Mouse (Mus musculus) megakaryocyte, adult 5-6 weeks (primary cell): Measurements from ENCODE around the gene Fam162a. TPM values are rescaled to one million over a fixed set of nuclear protein-coding genes. Genes with fewer than 3 reads are reported as not detected.
A peak's percentile ranks its signal among the peaks of the same experiment; 100 is the strongest.
"Not testable (repeated sequence)": the region's sequence is repeated elsewhere in the genome, so short reads cannot be mapped to it uniquely, and the experiment has no call there.

Source experiments
- ATAC-seq: 2 replicates; pipeline ENCODE4 v1.8.0; 2016; ENCODE audit warnings: mild to moderate bottlenecking, inconsistent platforms; ENCODE audit not compliant: poor library complexity, severe bottlenecking
- total RNA-seq, 2 experiments: library from RNA; stranded (forward) in 1 of 2; stranded (reverse) in 1 of 2; fragments of 153-499, 151-499 nt in 1 of 2; fragments of 221-1000, 200-1000 nt in 1 of 2; gene quantifications; 2 replicates each; pipeline versions ENCODE4 v1.2.3 to v1.2.4; 2015 to 2017

The Fam162a gene
- total RNA-seq, 2 experiments from 2014 or later: 32.4 to 54.9 TPM

DNA sequence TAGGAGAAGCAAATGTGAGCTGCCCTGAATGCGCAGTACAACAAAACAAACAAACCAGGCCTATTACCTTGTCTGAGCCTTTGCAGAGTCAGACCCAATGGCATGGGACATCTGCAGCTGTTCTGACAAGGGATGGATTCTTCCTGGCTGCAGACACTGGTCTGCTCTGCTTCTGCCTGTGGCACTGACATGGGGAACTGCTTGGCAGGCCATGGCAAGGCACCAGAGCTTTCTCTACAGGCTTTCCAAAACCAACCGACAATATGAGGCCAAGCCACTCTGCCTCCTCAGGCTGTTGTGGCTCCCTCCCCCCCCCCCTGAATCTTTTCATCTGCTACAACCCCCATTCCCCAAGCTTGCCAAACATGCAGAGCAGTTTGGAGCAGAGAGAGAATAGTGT, 8.1 kb downstream of the Fam162a start:
- no peak for ATAC-seq

DNA sequence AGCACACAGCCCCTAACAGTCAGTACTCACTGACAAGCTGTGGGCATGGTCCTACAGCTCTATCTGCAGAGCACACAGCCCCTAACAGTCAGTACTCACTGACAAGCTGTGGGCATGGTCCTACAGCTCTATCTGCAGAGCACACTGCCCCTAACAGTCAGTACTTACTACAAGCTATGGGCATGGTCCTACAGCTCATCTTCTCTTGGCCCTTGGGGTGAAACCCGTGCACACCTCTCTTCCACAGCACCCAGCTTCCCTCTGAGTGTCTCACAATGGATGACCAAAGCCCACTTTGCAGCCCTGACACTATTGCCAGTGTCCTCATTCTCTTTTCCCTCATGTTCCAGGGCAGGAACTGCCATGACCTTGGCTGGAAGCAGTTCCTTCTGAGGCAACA, 8.9 kb downstream of the Fam162a start:
- ATAC-seq: not testable (repeated sequence)

- ATAC-seq: no peak
Measured at GRCm38 (mm10) chr16:36057933-36058475, 13.4 kb downstream of the Fam162a start.

DNA sequence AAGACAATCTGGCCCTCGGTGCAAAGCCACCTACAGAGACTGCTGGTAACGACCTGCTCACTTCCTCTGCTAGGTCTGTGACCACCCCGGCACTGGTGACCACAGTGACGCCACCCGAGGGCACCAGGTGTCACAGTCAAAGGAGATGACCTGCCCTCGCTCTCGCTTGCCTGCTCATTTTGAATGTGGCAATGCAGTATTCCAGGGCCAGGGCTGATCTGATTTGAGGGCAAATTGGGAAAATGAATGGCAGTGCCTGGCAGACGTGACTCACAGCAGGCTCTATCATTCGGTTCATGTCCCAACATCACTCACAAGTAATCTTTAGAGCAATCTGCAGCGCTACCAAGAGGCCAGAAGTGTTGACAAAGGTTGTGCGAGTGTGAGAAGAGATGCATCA, 15.0 kb downstream of the Fam162a start:
- no peak for ATAC-seq

DNA sequence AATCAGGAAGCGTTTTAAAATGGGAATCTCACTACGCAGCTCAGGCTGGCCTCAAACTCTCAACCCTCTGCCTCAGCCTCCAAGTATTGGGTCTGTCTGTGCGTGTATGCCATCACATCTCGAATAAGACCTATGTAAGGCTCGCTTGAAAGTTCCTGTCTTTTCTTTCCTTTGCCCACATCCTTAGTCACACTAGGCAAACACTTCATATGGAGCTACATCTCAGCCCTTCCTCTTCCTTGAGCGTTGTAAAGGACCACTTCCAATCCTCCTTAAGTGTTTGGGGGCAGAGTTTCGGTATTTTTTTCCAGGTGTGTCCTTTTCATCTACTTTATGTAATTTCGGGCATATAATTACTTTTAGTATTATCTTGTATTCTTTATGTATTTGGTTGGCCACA, 16.5 kb downstream of the Fam162a start:
- no peak for ATAC-seq

DNA sequence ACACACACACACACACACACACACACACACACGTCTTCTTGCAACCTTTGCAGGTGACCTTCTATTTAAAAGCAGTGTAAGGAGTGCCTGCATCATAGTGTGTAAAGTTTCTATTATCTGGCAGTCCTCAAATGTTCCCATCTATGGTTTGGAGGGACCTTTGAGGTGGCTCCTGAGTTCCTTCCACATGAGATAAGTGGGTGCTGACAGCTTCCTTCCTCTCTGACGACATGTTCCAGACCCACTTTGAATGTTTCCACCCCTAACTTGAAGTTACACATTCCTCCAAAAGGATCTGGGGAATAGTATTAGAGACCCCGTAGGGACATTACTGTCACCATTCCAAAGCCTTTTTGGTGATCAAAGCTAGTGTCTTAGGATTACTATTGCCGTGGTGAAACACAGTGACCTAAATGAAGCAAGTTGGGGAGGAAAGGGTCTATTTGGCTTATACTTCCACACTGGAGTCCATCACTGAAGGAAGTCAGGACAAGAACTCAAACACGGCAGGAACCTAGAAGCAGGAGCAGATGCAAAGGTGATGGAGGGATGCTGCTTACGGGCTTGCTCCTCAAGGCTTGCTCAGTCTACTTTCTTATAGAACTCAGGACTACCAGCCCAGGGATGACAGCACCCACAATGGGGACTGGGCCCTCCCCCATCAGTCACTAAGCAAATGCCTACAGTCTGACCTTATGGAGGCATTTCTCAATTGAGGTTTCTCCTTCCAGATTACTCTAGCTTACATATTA, 17.7 kb downstream of the Fam162a start:
- ATAC-seq: no peak

GRCm38 (mm10) chr16:36051491-36051890, 19.9 kb downstream of the Fam162a start:
- ATAC-seq: no peak

- no peak for ATAC-seq
Measured at GRCm38 (mm10) chr16:36047538-36047937, 23.9 kb downstream of the Fam162a start.

DNA sequence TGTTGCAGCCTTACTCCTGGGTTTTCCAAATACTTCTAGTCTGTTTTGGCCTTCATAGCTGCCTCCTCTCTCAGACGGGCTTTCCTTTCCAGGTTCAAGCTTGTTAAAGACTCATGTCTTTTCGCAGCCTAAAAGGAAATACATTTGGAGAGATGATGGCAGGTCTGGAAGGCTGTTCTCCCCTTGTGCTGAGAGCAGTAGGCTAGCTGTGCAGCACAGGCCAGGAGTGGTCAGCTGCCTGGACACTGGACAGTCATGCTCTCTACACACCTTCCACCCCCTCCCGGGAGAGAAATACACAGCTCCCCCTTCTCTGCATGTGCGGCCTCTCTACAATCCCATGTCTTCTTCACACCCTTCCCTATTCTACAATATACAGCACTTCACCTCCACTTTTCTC, 27.4 kb downstream of the Fam162a start:
- ATAC-seq: no peak

DNA sequence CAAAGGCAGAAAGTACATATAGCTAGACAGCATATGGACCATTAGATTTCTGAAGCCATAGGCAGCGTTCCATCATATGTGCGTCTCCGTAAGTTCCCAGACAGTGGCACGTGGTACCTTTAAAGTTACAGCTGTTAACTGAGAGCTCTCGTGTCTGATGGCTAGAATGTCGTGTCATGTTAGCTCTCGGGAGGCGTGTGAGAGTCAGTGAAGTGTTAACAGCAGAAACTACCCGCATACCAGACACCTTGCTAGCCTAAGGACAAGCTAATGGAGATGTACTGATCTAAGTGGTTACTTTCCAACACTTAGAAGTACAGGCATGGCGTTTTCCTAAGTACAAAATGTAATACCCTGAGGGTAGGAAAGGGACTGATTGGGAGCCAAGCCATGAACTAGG, 28.3 kb downstream of the Fam162a start:
- ATAC-seq: no peak

DNA sequence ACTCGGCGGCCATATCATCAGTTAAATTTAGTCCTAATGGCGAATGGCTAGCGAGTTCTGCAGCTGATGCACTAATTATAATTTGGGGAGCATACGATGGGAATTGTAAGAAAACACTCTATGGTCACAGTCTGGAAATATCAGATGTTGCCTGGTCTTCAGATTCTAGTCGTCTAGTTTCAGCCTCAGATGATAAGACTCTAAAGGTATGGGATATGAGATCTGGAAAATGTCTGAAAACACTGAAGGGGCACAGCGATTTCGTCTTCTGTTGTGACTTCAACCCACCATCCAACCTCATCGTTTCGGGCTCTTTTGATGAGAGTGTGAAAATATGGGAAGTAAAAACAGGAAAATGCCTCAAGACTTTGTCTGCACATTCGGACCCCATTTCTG, 29.8 kb downstream of the Fam162a start:
- ATAC-seq: no peak

- peak; percentile 95 for ATAC-seq
Measured at GRCm38 (mm10) chr16:36040640-36041624, 30.5 kb downstream of the Fam162a start, which contains the start of gene Wdr5b. Gene Wdr5b, plus strand, starts transcription at chr16:36041190.

- ATAC-seq: not testable (repeated sequence)
Measured at GRCm38 (mm10) chr16:36028120-36028519, 43.3 kb downstream of the Fam162a start.

DNA sequence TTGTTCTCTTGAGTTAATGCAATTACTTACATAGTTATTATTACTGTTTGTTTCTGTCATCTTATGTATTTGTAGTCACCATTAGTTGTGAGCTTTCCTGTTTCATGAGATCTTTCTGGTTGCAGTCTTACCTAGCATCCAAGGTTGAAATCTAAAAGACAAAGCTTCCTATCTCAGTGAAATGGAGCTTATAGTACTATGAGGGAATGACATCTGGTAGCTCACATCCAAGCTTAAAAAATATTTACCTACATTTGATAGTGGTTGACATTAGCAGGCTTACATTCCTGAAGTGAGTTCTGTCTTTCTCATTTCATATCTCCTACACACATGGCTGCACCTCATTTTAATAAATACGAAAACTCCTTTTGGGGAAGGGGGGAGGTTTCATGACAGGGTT, 55.1 kb downstream of the Fam162a start:
- ATAC-seq: no peak

- no peak for ATAC-seq
Measured at GRCm38 (mm10) chr16:36008396-36008795, 63.0 kb downstream of the Fam162a start.

GRCm38 (mm10) chr16:35998852-35999251, 72.5 kb downstream of the Fam162a start:
- not testable (repeated sequence) for ATAC-seq

Other genes with a start within 250 kb of the Fam162a start
- 35.4 and 36.6 TPM in 2 replicates for gene Parp14, start 200.1 kb downstream of the Fam162a start, total RNA-seq (2015)
- 41.9 and 42.4 TPM in 2 replicates for gene Parp14, start 200.1 kb downstream of the Fam162a start, total RNA-seq (2017)
- 25.0 and 26.3 TPM in 2 replicates for gene Parp9, start 133.1 kb downstream of the Fam162a start, total RNA-seq (2015)
- 48.2 and 63.1 TPM in 2 replicates for gene Parp9, start 133.1 kb downstream of the Fam162a start, total RNA-seq (2017)
- gene Dtx3l, start 132.4 kb downstream of the Fam162a start, total RNA-seq (2015): 32.6 and 36.5 TPM in 2 replicates
- gene Dtx3l, start 132.4 kb downstream of the Fam162a start, total RNA-seq (2017): 50.0 and 51.3 TPM in 2 replicates
- 36.0 and 39.1 TPM in 2 replicates for gene Kpna1, start 92.8 kb downstream of the Fam162a start, total RNA-seq (2015)
- gene Kpna1, start 92.8 kb downstream of the Fam162a start, total RNA-seq (2017): 29.4 and 31.9 TPM in 2 replicates
- 5.5 and 6.9 TPM in 2 replicates for gene Wdr5b, start 30.4 kb downstream of the Fam162a start, total RNA-seq (2015)
- 11.7 and 12.0 TPM in 2 replicates for gene Wdr5b, start 30.4 kb downstream of the Fam162a start, total RNA-seq (2017)
- gene Ccdc58, start 91 bp upstream of the Fam162a start, total RNA-seq (2015): 24.1 and 29.0 TPM in 2 replicates
- 26.9 and 31.5 TPM in 2 replicates for gene Ccdc58, start 91 bp upstream of the Fam162a start, total RNA-seq (2017)
- not detected in 2 replicates for gene Csta1, start 59.6 kb upstream of the Fam162a start, total RNA-seq (2015)
- gene Csta1, start 59.6 kb upstream of the Fam162a start, total RNA-seq (2017): not detected in 2 replicates
- 187 and 247 TPM in 2 replicates for gene Stfa2l1, start 85.2 kb upstream of the Fam162a start, total RNA-seq (2015)
- gene Stfa2l1, start 85.2 kb upstream of the Fam162a start, total RNA-seq (2017): 52.8 and 60.3 TPM in 2 replicates
- 135 and 136 TPM in 2 replicates for gene Gm5483, start 112.6 kb upstream of the Fam162a start, total RNA-seq (2015)
- gene Gm5483, start 112.6 kb upstream of the Fam162a start, total RNA-seq (2017): 136 and 159 TPM in 2 replicates
- gene Gm5416, start 138.8 kb upstream of the Fam162a start, total RNA-seq (2015): 1.0 TPM in 1 of 2 replicates, not detected in the other
- gene Gm5416, start 138.8 kb upstream of the Fam162a start, total RNA-seq (2017): not detected in 2 replicates
- 1.1 TPM in 1 of 2 replicates, not detected in the other for gene 2010005H15Rik, start 149.9 kb upstream of the Fam162a start, total RNA-seq (2015)
- gene 2010005H15Rik, start 149.9 kb upstream of the Fam162a start, total RNA-seq (2017): not detected in 2 replicates
- 15.0 and 16.9 TPM in 2 replicates for gene Stfa1, start 205.4 kb upstream of the Fam162a start, total RNA-seq (2015)
- 6.9 and 10.9 TPM in 2 replicates for gene Stfa1, start 205.4 kb upstream of the Fam162a start, total RNA-seq (2017)